Mouse (Mus musculus): Measurements from ENCODE around the gene Papolg. TPM values are rescaled to one million over a fixed set of nuclear protein-coding genes. Genes with fewer than 3 reads are reported as not detected.

Gene Papolg
- total RNA-seq (2023; ENCODE audit: inconsistent age), result 34.9 to 41.4 TPM (median 38.1 TPM) in 4 replicates

DNA sequence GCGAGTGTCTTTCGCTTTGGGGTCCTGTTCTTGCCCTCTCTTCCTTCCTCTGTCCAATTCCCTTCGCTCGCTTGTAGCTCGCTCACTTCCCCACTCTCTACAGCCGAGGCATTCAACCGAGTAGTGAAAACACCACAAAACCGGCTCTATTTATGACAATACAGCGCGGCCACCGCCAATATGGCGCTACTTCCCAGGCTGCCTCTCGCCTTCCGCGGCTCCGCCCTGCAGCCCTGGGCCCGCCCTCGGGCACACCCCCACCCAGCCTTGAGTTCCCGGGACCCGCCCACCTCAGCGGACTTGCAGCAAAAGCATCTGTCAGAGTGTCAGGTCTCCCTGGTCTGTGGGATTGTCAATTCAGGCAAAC, at the start of gene Papolg:
Papolg (minus strand) TSS at position 194 of the 367 bp plus-strand sequence.

Other genes starting within 250 kb of the Papolg start
- 25.6 to 34.9 TPM (median 29.2 TPM) in 4 replicates for gene Pus10, start 229.6 kb downstream of the Papolg start, total RNA-seq (2023; ENCODE audit: inconsistent age)
- gene Pex13, start 229.3 kb downstream of the Papolg start, total RNA-seq (2023; ENCODE audit: inconsistent age), result 17.8 to 20.6 TPM (median 19.4 TPM) in 4 replicates
- gene Rel, start 124.3 kb downstream of the Papolg start, total RNA-seq (2023; ENCODE audit: inconsistent age), result 227 to 272 TPM (median 268 TPM) in 4 replicates
- gene A830031A19Rik, start 179.8 kb upstream of the Papolg start, total RNA-seq (2023; ENCODE audit: inconsistent age), result not detected in 4 replicates
- gene Bcl11a, start 182.8 kb upstream of the Papolg start, total RNA-seq (2023; ENCODE audit: inconsistent age), result 243 to 257 TPM (median 247 TPM) in 4 replicates